Mouse (Mus musculus) large intestine, adult 2 months (tissue): ENCODE results near the gene Tmem125. TPM values are rescaled to one million over a fixed set of nuclear protein-coding genes. Genes with fewer than 3 reads are reported as not detected.

Experiments
- DNase-seq: peaks from one replicate; pipeline ENCODE4 v3.0.0-alpha.2; 2012; ENCODE audit warnings: low read depth, low spot score
- WGBS: fragments of 180-500 bp; shearing (Covaris S2); methylation state at CpG from one replicate; pipeline ENCODE4 v1.1.7; 2018; 5-methylcytosine and 5-hydroxymethylcytosine counted together
- polyA plus RNA-seq: library from polyadenylated mRNA; depleted of rRNA; stranded (reverse); fragments of >200 nt; gene quantifications from 2 replicates; pipeline ENCODE4 v1.2.3, GENCODE M21; 2012; rRNA removed

Gene Tmem125
- polyA plus RNA-seq, 1 experiment: 47.8 TPM

DNA sequence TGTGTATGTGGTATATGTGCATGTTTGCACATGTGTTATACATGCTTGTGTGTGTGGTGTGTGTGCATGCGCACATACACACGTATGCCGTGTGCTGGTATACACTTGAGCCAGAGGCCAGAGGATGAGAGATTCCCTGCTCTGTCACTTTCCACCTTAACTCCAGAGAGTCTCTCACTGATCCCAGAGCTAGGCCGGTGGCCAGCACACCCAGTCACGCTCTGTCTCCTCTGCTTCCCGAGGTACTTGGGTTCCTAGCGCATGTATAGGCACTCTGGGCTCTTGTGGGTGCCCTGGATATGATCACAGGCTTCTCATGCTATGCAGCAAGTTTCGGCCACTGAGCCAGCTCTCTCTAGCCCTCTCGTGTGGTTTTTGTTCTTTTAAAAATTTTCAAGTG is 43.1 kb downstream of the Tmem125 start:
- 58% methylated on average over 9 of the region's 9 CpGs for WGBS
- no peak for DNase-seq

DNA sequence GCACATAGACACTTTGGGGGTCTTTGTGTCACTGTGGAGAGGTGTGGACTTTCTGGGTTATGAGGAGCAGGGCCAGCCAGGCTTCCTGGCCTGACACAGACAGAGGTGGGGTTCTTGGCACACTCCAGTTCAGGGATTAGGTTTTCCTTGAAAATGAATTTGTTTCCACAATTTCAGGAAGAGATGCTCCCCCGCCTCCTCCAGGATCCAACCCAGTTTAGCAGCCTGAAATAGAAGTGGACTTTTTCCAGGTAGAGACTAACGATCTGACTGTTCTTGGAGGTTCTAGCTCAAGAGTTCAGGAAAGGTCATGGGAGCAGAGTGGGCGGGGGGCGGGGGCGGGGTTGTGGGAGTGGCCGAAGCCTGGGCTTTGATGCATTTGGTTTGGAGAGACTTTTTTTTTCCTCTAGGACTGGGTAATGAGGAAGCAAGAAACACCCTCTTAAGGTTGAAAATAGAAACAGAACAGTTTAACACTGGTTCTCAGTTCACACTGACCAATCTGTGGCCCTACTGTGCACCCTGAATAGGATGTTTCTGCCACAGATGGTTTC is 43.6 kb downstream of the Tmem125 start:
- 27% methylated on average over 6 of the region's 6 CpGs for WGBS
- DNase-seq: no peak

Other genes starting within 250 kb of the Tmem125 start
- gene Szt2, start 134.8 kb downstream of the Tmem125 start, polyA plus RNA-seq: 22.5 and 28.0 TPM in 2 replicates
- gene Med8, start 134.7 kb downstream of the Tmem125 start, polyA plus RNA-seq: 44.9 and 48.6 TPM in 2 replicates
- 380 and 399 TPM in 2 replicates for gene Elovl1, start 116.0 kb downstream of the Tmem125 start, polyA plus RNA-seq
- gene Cdc20, start 106.7 kb downstream of the Tmem125 start, polyA plus RNA-seq: 70.4 and 90.0 TPM in 2 replicates
- gene Mpl, start 86.5 kb downstream of the Tmem125 start, polyA plus RNA-seq: 0.02 and 0.08 TPM in 2 replicates
- 7.9 and 11.3 TPM in 2 replicates for gene Tie1, start 54.0 kb downstream of the Tmem125 start, polyA plus RNA-seq
- 93.0 and 123 TPM in 2 replicates for gene 2610528J11Rik, start 17.0 kb downstream of the Tmem125 start, polyA plus RNA-seq
- gene Cfap57, start 76.7 kb upstream of the Tmem125 start, polyA plus RNA-seq: 0.03 and 0.26 TPM in 2 replicates
- gene Ebna1bp2, start 76.8 kb upstream of the Tmem125 start, polyA plus RNA-seq: 22.8 and 24.3 TPM in 2 replicates
- not detected in 2 replicates for gene Olfr62, start 114.9 kb upstream of the Tmem125 start, polyA plus RNA-seq
- 0.26 TPM in 1 of 2 replicates, not detected in the other for gene Olfr1342, start 148.7 kb upstream of the Tmem125 start, polyA plus RNA-seq
- not detected in 2 replicates for gene Olfr1341, start 159.5 kb upstream of the Tmem125 start, polyA plus RNA-seq
- not detected in 2 replicates for gene Olfr1340, start 176.1 kb upstream of the Tmem125 start, polyA plus RNA-seq
- not detected in 2 replicates for gene Olfr1339, start 188.1 kb upstream of the Tmem125 start, polyA plus RNA-seq
- not detected in 2 replicates for gene Olfr1338, start 214.7 kb upstream of the Tmem125 start, polyA plus RNA-seq
- not detected in 2 replicates for gene Olfr1337, start 238.5 kb upstream of the Tmem125 start, polyA plus RNA-seq